Mouse (Mus musculus) adrenal gland, postnatal 10 days (tissue): ENCODE results near the gene P2rx3. TPM values are rescaled to one million over a fixed set of nuclear protein-coding genes. Genes with fewer than 3 reads are reported as not detected.
A peak's percentile ranks its signal among the peaks of the same experiment; 100 is the strongest.

Experiments used
- DNase-seq: peaks from one replicate; pipeline ENCODE4 v3.0.0; 2021; ENCODE audit warnings: mixed read lengths
- long read RNA-seq, 2 experiments: library from polyadenylated mRNA; stranded (forward); transcript quantifications; one replicate each; pipeline ENCODE4 v2.0.0; 2021
- total RNA-seq, 2 experiments: library from RNA; stranded (reverse); gene quantifications; 2 replicates each; pipeline ENCODE4 v1.2.3; 2021

P2rx3 gene
- total RNA-seq = 1 to 10 TPM in 1 of 2 experiments, under 1 TPM in 1; 0.66 to 1.0 TPM
- long read RNA-seq, experiment 1 = 0 reads
- long read RNA-seq, experiment 2 = 0 reads

GRCm38 (mm10) chr2:85037047-85038026, at the start of gene P2rx3, which contains the start of gene Ssrp1:
Gene P2rx3 (minus strand): TSS chr2:85037462.
Gene Ssrp1 (plus strand): TSS chr2:85037234.
- DNase-seq = peak; percentile 94

- DNase-seq = no peak
These were observed 36.5 kb upstream of the P2rx3 start for GRCm38 (mm10) chr2:85073751-85074150.

GRCm38 (mm10) chr2:85071921-85072320, 34.7 kb upstream of the P2rx3 start:
- peak; percentile 51 for DNase-seq

DNA sequence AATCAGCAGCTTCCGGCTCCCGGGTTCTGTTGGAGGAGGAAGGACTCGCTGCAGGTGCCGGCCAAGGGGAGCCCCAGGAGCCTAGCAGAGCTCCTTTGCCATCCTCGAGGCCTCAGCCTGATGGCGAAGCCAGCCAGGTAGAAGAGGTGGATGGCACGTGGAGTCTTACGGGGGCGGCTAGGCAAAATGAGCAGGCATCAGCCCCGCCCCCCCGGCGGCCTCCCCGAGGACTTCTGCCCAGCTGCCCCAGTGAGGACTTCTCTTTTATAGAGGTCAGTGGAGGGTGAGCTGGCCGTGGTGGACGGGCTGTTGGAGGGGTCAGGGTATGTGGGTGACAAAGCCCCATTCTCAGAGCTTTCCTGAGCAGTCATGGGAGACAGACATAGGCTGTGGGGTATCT, 32.8 kb upstream of the P2rx3 start:
- no peak for DNase-seq

- DNase-seq = no peak
These were observed 31.4 kb upstream of the P2rx3 start for GRCm38 (mm10) chr2:85068626-85069025.

GRCm38 (mm10) chr2:85067903-85068625, 30.8 kb upstream of the P2rx3 start:
- peak; percentile 43 for DNase-seq

DNA sequence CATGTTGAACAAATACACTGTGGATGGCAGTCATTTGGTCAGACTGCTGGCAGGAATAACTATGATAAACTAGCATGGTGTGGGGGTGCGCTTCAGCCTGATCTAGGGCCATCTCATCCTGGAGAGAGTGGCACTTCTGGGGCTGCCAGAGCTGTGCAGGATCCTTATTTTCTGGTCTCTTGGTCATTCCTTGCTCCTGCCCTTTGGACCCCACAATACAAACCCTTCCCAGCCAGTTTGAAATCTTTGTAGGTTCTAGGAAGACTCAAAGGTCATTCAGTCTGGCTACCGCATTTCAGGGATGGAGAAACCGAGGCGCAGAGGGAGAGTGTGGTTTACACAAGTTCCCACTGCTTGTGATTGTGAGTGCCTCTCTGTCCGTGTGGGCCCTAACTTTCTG, 29.7 kb upstream of the P2rx3 start:
- no peak for DNase-seq

DNA sequence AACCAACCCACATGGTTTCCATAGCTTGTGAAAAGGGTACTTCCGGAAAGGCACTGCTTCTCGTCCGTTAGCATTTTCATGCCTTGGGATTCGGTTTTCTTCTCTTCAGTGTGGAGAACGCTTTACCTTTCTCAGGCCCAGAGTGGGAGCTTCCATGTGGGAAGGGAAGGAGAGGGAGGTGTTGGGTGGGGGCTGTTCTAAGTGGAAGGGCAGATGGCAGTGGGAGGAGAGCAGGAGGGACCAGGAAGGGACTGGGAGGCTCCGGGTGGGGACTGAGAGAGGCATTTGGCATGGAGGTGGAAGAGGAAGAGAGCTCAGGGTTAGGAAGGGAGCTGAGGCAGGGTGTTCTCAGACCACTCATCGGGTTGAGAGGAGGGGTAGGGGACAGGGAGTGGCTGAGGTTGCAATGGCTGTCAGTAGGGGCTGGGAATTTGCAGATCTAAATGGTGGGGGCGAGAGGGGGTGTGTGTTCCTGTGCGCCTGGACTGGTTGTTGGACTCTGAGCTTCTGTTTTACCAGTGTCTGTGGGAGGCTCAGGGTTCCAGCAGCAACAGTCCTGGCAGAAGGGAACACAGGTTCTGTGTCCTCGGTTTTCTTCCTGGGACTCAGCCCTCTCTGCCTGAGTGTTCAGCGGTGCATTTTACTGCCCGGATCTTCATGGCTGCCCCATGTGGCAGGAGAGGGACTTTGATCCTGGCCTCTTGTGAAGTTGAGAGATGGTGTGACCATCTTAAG, 28.0 kb upstream of the P2rx3 start:
- no peak for DNase-seq

DNA sequence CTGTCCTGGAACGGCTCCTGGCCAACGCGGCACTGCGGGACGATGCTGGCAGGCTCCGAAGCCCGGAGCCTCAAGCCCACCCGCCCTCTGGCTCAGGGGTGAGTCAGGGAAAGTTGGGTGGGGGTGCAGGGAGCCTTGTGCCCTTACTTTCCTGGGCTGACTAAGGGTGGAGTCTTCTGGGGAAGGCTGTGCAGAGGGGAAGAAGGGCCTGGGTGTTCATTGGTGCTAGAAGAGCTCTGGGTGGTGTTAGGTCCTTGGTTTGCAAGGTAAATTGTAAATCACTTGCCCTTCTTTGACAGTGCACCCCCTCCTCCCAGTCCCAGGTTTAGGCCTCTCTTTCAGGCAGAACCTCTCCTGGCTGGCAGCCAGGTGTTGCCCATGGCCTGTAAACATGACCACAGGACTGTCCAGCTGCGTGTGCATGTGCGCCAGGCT, 23.9 kb upstream of the P2rx3 start:
- DNase-seq = peak; percentile 79

DNA sequence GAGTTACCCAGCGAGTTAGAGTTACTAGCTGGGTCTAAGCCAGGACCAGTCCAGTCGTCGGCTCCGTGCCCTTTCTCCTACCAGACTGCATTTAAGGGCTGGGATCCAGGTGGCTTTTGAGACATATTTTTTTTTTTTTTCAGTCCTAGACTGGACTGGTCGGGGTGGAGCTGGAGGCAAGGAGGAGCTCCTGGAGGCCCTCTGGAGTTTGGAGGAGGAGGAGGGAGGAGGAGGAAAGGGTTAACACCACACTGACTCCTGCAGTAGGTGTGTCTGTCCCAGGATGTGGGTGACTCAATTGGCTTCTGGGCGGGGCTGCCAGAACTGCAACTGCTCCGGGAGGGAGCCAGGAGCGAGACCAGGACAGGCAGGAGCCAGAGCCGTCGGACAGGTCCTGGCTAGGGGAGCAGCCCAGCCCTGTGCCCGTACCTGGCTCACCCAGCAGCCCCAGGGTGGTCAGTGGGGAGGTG, 23.4 kb upstream of the P2rx3 start:
- DNase-seq = peak; percentile 88

DNA sequence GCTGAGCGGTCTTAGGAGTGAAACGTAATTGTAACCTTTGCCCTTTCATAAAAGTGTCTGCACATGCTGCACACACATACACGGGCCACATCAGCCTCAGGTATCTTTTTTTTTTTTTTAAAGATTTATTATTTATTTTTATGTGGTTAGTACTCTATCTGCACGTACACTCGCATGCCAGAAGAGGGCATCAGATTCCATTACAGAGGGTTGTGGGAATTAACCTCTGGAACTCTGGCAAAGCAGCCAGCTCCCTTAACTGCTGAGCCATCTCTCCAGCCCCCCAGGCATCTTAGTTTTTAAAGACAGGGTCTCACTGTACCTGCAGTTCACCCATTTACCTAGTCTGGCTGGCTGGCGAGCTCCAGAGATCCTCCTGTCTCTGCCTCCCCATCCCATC, 22.4 kb upstream of the P2rx3 start:
- DNase-seq = no peak

GRCm38 (mm10) chr2:85056711-85057110, 19.4 kb upstream of the P2rx3 start:
- no peak for DNase-seq

- DNase-seq = no peak
These were observed 16.0 kb upstream of the P2rx3 start for GRCm38 (mm10) chr2:85053192-85053816.

- DNase-seq = peak; percentile 61
These were observed 13.5 kb upstream of the P2rx3 start for GRCm38 (mm10) chr2:85050746-85051145.

DNA sequence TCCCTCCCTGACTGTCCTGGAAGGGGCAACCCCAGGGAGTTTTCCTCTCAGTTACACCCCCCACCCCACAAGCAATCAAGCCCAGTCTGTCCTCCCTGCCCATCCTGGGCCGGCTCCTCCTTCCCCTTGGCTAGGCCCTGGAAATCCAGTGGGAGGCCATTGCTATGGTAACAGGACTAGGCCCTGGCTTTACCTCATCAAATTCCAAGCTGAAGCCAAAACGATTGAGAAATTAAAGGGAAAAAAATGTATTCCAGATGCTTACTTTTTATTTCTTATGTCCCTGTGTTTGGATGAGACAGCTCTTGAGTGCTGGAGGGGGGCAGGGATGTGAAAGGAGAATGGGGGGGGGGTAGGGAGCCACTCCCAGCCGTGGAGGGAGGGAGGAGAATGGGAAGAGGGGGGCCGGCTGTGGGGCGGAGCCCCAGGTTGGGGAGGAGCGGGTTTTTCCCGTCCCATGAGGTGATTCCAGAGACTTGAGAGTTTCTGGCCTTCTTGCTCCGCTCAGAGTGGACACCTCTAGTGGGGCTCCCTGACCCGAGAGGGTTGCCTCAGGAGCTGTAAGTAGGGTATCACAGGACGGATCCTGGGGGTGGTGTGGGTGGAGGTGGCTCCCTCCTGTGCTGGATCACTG, 12.9 kb upstream of the P2rx3 start:
- peak; percentile 84 for DNase-seq

DNA sequence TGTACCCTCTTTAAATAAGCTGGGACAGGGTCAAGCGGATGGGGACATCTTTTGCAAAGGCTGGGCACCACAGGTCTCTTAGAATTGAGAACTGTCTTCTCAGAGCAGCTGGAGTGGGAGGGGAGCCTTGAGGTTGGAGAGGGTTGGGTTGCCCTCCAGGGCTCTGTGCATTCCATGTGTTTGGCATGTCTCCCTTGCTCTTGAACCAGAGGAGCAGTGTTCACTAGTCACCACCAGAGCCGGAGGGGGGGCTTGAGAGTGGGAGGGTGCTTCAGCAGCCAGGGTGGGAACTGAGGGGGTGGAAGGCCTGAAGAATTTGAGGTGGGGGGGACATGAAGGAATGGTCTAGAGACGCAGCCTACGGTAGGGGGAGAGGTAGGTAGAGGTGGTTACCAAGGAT, 12.0 kb upstream of the P2rx3 start:
- DNase-seq = peak; percentile 31

- peak; percentile 79 for DNase-seq
These were observed 11.0 kb upstream of the P2rx3 start for GRCm38 (mm10) chr2:85048168-85048751.

DNA sequence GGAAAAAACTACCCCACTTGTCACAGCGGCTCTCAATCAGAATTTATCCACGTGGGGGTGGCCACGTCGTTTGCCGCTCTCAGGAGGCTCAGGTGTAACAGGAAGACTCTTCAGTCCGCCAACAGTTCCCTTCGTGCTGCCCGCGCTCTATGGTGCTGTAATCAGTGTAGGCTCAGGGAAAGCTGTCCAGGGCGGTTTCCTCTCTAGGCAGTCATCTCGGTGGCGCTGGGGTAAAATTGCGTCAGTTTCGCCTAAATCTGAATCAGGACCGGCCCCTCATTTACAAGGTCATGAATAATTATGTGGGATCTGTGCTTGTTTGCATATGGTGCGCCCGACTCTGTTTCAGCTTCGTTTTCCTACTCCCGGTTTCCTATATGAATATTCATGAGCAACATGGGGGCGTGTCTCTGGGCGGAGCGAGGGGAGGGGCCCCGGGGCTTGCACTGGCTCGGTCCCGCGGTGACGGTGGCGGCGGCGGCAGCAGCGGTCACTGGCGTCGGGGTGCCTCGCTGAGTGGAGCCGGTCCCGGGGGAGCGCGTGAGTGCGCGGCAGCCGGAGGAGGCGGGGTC, 10.4 kb upstream of the P2rx3 start, which contains the start of gene Tnks1bp1:
TSS of gene Tnks1bp1 (plus strand) at position 427 of the 572 bp plus-strand sequence.
- peak; percentile 99 for DNase-seq

DNA sequence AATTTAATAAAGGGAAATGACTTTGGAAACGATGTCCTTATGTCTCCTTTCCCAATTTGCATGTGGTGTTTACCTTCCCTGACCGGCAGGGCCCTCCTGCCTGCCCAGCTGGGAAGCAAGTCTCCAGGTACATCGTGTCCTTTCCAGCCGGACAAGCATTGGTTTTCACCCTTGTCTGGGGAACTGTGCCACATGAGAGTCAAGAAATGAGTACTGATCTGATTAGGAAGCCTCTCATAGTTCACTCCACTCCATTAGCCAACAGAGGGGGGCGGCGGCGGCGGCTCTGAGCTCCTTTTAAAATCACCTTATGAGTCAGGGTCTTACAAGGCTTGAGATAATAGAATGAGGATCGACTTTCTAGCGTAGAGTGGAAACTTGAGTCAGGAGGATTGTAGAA, 9.8 kb upstream of the P2rx3 start:
- no peak for DNase-seq

DNA sequence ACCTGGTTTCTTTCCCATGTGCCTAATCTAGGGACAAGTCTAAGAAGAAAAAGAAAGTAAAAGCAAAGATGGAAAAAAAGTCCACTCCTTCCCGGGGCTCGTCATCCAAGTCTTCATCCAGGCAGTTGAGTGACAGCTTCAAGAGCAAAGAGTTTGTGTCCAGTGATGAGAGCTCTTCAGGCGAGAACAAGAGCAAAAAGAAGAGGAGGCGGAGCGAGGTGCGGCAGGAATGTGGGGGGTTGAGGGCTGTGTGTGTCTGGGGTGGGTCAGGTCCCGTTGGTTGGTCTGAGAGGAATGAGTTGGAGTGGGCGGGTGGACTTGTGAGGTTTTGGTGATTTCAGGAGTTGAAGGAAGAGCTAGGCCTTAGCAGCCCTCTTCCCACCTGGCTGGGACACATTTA, 9.0 kb upstream of the P2rx3 start:
- DNase-seq = no peak
